Mouse (Mus musculus) ES-CJ7 (cell line): Measurements from ENCODE around the gene Atp2a3.

Source experiments
- DNase-seq: peaks from one replicate; pipeline ENCODE4 v3.0.0; 2011; ENCODE audit warnings: low read depth, low spot score

Atp2a3 gene

GRCm38 (mm10) chr11:72954216-72954615, 6.8 kb upstream of the Atp2a3 start:
- DNase-seq: no peak

DNA sequence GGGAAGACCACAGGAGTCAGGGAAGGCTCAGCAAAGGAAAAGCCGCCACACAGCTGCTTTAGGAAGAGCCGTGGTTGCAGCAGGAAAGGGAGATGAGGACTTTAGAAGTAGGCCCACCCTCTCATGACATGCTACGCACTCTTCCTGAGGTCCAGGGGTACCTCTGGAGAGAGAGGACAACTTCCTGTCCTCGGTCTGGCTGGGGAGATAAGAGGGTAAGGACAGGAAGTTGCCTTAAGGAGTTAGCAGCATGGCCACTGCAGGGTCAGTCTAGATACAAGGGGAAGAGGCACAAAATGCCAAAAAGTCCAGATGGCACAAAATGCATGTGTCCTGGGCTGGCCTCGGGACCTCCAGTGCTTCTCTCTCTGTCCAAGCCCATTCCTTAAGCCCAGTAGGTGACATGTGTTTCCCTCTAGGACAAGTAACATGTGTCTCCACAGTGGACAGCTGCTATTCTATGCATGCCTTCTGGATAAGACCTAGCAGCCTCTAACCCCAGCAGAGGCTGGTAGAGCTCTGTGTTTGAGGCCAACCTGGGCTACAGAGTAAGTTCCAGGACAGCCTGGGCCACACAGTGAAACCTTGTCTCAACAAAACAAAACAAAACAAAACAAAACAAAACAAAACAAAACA, 5.5 kb upstream of the Atp2a3 start:
- no peak for DNase-seq

GRCm38 (mm10) chr11:72957318-72957717, 3.7 kb upstream of the Atp2a3 start:
- DNase-seq: no peak

GRCm38 (mm10) chr11:72959924-72960679, 867 bp upstream of the Atp2a3 start:
- DNase-seq: peak; percentile 49

DNA sequence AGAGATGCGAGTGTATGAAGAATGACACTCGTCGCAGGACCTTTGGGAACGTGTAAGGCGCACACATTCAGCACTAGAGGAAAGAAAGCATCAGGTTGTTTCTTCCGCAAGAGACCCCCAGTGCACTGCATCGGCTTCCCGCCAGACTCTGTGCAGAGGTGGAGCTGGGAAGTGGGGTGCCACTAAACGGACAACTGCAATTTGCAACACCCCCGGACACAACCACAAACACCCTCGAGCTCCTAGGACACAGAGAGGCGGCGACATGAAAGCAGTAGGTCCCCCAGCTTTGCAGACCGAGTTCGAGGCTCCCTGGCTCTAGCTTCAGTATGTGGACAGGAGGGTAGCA, 272 bp upstream of the Atp2a3 start:
- DNase-seq: no peak

DNA sequence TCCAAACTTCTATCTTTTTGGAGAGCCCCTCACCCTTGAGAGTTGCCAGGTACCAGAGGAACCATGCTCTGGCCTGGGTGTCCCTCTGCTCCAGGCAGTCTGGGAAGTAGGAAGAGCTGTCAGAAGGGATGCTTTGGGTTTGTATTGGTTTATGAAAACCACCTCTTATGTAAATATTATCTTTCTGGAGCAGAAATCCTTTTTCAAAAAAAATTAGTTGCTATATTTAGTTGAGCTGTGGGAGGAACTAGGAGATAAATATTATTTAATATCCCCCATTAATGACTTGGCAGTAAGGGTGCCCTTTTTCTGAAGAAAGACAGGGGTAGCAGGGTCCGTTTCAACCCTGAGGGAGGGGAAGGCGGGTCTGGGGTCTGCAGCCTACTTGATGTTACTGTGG, 1.4 kb downstream of the Atp2a3 start:
- no peak for DNase-seq

DNA sequence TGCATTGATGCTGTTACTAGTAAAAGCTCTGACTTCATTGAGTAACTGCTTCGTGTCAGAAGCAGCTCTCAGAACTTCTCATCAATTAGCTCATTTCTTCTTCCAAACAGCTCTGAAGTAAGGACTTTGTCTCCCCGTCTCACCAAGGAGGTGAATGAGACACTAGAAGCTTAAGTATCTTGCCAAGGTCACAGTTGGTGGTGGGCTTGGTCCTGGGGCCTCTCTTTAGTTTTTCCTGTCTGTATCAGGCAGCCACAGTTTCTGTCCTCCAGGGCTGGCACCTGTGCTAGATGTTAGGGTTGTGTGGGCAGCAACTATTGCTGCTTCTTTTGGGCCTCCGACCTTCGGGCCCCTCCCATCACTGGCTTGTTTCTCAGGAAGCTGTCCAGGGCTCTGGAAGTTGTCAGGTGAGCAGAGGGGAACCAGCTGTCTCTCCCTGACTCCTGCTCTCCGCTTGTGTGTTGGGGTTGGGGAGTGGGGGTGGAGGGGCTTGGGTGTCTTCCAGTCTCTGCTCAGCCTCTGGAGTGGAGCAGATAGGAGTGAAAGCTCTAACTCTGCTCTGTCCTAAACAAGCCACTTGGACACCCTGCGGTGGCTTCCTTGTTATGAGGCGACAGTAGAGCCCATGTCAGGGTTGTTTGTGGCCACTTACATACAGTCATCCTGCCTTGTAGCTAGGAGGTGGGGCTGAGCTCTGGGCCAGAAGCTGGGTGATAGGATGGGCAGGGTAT, 2.3 kb downstream of the Atp2a3 start:
- DNase-seq: no peak

DNA sequence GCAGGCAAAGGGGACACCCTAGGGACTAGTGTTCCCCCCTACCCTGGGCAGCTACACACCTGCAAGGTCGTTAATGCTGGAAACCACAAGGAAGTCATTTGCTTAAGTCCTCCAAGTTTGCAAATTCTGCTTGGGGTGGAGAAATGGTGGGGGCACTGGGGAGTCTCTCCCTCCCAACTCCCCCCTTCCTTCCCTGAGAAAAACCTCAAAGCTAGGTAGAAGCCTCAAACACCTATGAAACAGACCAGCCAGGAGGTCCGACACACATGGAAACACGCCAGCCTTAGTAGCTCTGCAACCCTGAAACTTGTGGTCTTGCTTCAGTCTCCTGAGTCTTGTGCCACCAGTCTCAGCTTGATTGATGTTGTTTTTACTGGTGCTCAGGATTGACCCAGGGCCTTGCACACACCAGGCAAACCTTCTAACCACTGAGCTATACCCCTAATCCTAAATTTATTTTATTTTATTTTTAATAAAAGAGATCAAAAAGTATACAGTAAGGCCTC, 2.9 kb downstream of the Atp2a3 start:
- no peak for DNase-seq

DNA sequence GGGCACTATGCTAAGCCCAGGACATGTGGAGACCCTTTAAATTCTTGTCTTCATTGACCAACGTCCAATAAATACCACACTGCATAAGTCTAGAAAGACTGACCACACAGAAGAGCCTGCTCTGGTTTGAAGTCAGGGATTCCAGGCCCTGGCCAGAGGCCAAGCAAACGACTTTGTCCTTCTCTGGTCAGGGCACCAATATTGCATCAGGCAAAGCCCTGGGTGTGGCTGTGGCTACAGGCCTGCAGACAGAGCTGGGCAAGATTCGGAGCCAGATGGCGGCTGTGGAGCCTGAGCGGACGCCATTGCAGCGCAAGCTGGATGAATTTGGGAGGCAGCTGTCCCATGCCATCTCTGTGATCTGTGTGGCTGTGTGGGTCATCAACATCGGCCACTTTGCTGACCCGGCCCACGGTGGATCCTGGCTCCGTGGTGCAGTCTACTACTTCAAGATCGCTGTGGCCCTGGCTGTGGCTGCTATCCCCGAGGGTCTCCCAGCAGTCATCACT, 14.1 kb downstream of the Atp2a3 start:
- DNase-seq: no peak

GRCm38 (mm10) chr11:72982516-72982915, 21.5 kb downstream of the Atp2a3 start:
- no peak for DNase-seq

GRCm38 (mm10) chr11:72983283-72983682, 22.3 kb downstream of the Atp2a3 start:
- DNase-seq: peak; percentile 48

- DNase-seq: peak; percentile 38
These were observed 25.8 kb downstream of the Atp2a3 start for GRCm38 (mm10) chr11:72986745-72987144.

GRCm38 (mm10) chr11:72987234-72987633, 26.3 kb downstream of the Atp2a3 start:
- DNase-seq: no peak

DNA sequence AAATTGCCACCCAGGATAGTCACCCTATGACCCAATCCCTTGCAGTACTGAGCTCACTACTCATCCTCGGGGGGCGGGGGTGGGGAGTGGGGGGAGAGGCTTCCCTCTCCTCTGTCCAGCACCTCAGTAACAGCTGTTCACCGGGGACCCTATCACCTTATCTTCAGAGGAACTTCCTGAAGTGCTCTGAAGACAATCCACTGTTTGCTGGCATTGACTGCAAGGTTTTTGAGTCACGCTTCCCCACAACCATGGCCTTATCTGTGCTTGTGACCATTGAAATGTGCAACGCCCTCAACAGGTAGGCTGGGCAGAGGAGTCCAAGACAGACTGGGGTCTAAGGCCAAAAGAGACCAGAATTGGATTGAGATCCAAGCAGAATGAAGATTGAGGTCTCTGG, 26.8 kb downstream of the Atp2a3 start:
- no peak for DNase-seq

DNA sequence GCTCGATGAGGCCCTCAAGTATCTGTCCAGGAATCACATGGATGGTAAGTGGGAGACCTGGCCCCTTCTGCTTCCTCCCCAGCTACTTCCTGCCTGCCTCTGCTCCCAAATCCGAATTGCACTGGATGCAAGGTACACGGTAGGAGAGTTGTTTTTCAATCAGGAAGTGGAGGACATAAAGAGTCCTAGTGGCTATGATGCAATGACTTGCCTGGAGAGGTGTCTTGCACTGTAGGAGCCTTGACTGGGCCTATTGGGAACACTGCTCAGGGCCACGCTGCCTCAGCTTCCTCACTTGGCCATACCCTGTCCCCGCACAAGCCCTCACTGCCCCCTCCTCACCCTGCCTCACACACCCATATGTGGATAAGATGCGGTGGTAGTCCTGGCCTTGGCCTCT, 28.1 kb downstream of the Atp2a3 start:
- DNase-seq: no peak

- no peak for DNase-seq
These were observed 29.7 kb downstream of the Atp2a3 start for GRCm38 (mm10) chr11:72990688-72991087.

- no peak for DNase-seq
These were observed 31.0 kb downstream of the Atp2a3 start for GRCm38 (mm10) chr11:72991961-72992360.

- no peak for DNase-seq
These were observed 35.4 kb downstream of the Atp2a3 start for GRCm38 (mm10) chr11:72996346-72996745.

DNA sequence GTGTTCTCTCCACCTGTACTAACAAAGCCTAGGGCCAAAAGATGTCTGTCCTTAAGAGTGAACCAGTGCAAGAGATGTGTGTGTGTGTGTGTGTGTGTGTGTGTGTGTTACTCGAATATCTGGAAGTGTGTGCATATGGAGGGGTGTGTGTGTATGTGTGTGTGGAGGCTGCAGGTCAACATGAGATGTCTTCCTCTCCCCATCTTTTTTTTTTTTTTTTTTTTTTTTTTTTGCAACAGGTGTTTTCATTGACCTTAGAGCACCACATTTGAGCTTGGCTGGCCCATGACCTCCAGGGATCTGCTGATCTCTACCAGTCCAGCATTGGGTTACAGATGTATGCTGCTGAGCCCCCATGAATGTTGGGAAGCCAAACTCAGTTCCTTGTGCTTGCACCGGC, 35.8 kb downstream of the Atp2a3 start:
- no peak for DNase-seq

DNA sequence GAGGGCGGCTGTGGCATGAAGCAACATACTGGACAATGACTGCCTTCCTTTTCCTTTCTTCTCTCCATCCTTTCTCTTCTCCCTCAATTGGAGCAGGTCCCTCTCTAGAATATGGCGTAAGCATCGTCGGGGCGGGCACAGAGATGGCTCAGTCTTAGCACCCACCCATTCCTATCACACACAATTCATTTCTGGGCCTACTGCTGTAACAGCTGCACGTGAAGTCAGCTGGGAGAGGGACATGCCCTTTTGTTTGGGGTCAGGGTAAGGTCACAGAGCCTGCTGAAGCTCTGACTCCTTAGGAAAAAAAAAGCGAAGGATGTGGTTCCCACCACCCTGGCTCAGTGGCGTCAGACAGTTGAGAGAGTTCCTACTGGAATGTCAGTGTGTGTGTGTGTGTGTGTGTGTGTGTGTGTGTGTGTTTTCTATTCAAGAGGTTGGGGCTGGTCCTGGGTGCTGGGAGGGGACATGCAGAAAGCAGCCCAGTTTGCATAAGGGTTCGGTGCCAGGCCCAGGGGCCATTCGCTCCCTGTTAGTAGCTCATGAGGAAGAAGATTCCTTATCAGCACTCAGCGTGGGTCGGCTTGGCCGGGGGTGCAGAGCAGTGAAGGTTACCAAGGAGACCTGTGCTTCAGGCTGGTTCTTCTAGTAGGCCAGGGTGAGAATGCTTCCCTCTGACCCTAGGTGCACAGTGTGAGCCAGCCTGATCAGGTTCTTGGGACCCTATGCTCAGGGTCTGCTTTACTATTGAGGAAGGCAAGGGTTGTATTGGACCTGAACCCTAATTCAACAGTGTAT, 36.8 kb downstream of the Atp2a3 start:
- peak; percentile 31 for DNase-seq

- DNase-seq: no peak
These were observed 37.8 kb downstream of the Atp2a3 start, which contains the start of gene P2rx1 for GRCm38 (mm10) chr11:72998771-72999170. TSS of gene P2rx1 (plus strand) at chr11:72999103.
